Mouse (Mus musculus) frontal cortex, postnatal 36 days (tissue): ENCODE results near the gene Trim8.

ENCODE experiments used
- DNase-seq, 2 experiments: peaks; one replicate each; pipeline ENCODE4 v3.0.0; 2022; ENCODE audit warnings: low spot score in 2 of 2

The Trim8 gene

DNA sequence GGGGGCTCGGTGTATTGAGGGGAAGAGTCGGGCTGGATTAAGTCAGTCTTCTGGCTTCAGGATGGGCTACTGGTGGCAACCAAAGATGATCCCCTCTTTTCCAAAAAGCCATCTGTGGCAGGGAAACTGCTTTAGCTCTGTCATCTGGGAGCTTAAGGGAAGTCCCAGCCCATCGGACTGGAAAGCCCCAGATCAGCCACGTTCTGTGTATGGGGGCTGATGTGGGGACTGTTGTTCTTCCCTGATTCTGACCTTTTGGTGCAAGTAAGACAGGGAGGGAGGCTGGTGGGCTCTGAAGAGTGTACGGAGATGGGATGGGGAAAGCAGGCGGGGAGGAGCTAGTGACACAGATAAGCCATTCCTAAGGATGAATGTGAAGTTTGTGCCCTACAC lies 22.6 kb downstream of the Trim8 start:
- DNase-seq: no peak

DNA sequence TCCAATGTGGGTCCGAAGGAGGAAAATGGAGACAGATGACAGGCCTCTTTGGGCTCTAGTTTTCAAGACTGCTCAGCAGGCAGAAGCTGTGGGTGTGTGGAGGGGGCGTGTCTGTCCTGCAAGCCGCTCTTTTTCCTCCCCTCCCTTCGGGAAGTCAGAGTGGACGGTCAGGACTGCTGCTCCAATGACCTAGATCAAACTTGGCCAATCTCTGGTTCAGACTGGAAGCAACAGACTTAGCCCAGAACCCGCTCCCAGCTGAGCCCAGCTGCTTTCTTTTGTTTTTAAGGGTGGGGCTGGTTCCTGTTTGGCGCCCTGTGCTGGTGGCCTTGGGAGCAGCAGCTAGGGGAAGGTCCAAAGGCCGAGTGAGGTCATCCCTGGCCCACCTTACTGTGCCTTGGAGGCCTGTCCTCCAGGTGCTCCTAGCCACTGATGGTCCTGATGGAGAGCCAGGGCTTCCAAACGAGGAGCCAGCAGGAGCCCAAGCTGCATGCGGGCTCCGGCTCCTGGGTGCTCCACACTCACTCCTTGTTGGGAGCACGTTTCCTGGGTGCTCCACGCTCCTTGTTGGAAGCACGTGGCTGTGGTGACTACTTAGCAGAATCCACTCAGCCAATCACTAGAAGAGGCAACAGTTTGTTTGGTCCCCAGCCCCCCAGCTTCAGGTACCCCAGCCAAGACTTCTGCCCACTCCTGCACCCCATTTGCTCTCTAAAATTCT lies 23.3 kb downstream of the Trim8 start:
- DNase-seq: no peak

DNA sequence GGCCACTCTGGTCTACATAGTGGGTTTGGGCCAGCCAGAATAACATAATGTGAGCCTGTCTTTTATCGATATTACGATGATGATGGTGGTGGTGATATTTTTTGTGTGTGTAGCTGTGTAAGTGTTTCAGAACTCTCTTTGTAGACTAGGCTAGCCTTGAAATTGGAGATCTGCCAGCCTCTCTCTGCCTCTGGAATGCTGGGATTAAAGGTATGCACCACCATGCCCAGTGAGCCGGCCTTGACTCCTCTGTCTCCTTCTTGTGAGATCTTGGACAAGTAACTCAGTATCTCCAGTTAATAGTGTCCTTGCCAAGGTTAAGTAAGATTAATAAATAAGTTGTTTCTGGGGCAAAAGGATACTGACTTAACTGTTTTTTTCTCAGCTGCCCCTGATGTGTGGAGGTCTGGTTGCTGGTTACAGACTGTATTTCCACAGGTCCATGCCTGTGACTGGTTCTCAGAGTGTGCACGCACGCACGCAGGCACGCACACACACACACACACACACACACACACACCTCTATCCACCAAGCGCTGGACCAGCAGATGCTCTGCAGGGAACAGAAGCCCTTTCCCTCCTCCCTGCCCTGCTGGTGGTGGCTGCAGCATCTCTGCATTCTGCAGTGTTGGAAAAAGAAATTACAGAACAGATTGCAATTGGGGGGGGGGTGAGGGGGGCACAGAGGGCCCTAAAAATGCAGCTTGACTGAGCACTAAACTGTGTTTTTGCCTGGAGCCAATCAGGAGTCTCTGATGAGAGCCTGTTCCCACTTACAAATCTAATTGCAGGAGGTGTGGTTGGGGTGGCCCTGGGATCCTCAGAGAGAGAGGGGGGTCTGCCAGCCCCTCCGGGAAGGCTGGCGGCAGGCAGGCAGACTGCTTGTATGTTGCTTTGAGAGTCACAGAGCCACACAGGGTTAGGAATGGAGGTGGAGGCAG lies 24.5 kb downstream of the Trim8 start:
- no peak for DNase-seq

DNA sequence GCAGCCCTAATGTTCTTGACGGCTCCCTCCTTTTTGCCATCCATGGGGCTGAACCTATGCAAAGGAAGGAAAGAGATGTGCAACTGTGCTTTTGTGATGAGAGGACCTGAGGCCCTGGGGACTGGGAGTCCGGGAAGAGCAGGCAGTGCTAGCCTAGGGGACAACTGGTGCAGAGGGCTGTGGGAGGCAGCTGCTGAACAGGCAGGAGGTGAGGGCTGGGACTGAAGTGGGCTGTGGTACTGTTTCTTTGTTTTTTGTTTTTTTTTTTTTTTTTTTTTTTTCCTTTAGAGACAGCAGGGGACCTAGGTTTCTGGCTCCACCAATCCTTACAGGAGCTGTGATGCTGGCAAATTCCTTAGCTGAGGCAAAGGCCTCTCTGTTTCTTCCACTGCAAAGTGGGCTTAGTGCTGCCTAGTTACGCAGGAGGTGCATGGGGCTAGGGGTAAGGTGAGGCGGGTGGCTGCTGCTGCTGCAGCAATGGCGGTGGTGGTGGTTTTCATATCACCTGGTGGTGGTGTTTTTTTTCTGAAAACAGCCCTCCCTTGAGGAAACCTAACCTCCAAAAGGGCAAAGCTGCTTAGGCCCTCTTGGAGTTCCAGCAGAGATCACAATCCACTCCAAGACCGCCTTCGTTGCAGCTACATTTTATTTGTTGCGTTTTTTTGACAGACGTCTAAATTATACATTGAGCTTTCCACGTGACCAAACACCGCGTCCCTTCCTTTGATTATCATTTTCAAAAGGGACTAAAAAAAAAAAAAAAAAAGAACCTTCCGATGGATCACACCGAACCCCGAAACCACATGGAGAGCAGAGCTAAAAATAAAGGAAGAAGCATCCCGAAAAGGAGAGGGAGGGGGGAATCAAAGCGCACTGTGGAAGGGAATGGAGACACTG lies 26.4 kb downstream of the Trim8 start:
- no peak for DNase-seq

DNA sequence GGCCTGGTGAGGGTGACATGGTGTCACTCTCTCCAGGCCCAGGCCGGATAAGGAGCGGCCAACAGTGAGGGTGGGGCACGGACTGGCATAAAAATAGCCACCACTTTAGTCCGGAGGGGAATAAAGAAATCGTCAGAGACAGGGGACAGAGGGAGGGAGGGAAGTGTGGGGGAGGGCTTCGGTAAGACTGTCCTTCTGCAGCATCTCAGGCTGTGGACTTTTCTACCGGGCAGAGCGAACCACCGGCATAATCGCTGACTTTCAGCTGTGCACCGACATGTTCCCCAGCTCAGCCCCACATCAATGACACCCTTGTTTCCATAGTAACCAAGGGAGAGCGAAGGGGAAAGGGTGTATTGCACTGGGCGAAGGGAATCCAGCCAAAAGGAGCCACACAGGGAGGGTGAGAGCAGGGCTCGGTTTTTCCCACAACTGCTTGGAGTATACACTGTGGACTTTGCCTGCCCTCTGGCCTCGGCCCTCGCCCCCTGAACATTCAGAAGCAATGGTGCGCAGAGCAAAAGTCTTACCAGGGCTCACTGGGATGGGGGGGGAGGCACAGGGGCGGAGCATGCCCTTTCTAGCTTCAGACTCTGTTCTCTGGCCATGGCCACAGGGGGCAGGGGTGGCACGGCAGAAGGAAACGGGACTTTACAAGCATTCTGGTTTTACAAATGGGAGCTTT lies 27.2 kb downstream of the Trim8 start:
- DNase-seq: peak in 1 of 2 experiments; percentile 61

DNA sequence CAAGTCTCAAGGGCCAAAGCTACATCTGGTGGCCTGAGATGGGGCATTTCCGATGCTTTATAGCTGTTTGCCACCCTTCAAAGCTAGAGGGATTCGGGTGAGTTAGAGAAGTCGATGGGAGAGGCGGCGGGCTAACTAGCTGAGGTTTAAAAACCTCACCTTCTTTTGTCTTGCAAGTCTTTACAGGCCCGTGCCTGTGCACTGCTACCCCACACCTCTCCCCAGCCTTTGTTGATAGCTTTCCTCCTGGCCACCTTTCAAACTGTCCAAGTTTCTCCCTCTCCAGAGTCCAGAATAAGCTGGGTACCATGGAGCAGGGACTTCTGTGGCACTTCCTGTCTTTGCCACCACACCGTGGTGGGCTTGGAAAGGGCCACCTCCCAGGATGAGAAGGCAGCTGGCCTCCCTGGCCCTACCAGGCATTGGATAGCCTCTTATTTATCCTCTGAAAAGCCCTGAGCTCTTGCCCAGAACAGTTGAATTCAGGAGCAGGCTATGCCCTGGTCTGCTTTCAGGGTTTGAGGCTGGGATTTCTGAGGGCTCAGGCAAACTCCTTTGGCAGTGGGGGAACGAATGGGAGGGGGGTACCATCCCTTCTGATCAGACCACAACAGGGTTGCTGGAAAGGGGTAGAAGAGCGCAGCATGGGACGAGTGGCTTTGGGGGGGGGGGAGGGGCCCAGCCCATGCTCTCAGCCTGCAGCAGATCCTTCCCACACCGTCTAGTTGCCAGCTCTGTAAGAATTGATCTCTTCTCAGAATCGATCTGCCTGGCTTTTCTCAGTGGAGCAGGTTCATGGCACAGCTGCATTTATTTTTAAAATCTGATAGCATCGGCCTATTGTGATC lies 28.3 kb downstream of the Trim8 start:
- DNase-seq: no peak

DNA sequence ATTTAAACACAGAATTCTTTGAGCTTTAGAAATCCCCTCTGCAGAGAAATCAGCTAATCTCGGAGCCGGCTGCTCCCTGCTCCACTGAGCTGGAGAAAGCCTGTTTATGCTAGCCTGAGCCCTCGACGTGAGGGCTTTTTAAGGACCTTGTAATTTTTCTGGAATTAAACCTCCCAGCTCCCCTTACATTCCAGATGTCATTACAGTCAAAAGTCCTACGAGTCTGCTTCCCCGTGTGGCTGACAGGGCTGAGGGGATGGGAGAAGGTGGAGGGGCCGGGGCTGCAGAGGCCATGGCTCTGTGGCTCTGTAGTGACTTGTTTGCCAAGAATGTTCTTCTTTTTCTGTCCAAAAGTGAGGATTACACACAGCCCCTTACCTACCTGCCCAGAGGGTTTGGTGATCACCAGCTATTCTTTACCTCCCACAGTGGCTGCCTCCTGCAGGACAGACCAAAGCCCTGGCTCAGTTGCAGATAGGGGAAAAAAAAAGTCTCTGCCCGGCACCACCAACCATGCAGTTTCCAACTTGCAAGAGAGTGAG lies 29.0 kb downstream of the Trim8 start:
- no peak for DNase-seq

DNA sequence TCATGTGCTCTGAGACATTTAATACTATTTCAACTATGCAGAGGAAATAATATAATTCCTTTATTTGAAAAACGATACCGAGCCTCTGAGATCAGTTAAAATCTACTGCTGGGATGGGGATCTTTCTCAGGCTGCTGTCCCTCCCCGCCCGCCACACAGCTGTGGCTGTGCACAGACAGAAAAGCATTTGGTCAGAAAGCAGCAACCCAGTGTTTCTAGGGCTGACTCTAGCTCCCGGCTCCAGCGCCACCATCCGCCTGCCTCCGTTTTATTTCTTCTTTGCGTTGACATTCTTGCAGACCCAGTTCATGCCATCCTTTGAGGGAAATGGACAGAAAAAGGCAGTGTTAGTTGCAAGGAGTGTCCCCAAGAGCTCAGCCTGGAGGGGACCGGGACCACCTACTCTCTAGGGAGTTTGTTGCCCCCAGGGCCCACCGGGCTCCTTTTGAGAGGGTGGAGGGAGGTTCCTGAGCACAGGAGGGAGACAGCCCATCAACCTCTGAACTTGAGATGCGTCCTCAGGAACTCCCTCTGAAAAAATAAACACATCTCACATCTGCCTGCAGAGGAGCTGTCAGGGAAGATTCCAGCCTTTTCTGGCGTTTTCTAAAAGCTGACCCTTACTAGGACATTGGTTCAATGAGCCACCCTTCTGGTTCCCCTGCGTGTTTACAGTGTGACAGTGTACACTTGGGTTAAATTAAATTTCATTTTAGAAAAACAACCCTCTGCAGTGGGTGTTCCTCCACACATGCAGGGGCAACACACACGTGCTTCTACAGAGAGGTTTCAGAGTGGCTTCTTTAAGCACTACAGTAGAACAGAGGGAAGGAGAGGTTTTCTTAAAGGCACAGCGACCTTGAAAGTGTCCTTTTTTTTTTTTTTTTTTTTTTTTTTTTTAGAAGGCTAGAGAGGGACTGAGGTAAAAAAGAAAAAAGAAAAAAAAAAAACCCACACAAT lies 29.8 kb downstream of the Trim8 start:
- no peak for DNase-seq

DNA sequence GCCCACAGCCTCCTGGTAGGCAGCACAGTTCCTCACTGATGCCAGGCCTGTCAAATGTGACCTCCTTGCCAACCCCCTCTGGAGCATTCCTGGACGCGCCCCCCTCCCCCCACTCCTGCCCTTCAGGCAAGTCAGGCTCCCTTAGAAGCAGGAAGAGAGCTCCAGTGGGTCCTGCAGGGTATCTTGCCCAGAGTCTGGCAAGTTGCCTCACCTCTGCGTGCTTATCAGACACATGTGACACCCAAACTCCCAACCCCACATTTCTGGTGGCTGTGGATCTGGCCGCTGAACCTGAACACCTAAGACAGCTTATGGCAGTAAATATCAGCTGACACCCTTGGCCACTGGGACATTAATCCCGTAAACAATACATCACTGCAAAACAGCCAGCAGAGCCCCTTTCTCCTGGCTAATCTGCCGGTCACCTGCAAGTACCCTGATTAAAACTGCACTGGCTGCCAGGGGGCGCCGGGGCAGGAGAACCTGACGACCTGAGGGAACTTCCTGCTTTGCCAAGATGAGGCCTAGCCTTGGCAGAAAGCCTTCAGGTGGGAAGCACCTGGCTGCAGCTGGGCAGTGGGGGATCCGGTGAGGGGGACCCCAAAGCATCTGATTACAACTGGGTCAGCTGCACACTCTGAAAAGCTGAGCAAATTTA lies 30.7 kb downstream of the Trim8 start:
- DNase-seq: no peak

DNA sequence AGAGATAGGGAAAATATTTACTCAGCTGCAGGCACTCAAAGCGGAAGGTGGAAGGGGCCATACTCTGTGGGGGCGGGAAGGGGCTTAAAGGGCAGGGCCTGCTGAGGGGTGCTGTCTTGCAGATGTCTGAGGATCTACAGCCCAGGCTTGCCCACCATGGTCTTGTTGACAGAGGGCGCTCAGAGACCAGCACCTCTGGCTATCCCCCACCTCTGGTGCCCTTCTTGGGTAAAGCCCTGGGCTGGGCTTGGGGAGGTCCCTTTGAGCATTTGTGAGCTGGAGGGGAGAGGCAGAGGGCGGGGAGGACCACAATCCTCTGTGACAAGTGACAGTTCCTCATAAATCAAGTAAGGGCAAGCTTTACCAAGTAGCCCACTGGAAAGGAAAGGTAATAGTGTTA lies 31.6 kb downstream of the Trim8 start:
- DNase-seq: no peak

DNA sequence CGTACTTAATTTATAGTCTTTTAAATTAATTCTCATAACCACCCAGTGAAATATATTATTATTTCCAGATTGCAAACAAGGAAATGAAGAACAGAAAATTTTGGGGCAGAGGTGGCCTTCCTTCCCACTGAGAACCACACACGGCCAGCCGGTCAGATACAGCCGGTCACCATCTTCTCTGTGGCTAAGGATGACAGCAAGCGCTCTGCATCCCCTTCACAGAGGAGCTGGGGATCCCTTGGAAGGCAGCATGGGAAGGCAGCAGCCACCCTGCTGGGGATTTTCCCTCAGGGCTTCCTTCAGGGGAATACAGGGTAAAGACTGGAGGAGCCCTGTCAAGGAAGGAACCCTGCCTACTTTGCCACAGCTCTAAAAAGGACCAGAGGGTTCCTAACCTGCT lies 32.0 kb downstream of the Trim8 start:
- DNase-seq: no peak

DNA sequence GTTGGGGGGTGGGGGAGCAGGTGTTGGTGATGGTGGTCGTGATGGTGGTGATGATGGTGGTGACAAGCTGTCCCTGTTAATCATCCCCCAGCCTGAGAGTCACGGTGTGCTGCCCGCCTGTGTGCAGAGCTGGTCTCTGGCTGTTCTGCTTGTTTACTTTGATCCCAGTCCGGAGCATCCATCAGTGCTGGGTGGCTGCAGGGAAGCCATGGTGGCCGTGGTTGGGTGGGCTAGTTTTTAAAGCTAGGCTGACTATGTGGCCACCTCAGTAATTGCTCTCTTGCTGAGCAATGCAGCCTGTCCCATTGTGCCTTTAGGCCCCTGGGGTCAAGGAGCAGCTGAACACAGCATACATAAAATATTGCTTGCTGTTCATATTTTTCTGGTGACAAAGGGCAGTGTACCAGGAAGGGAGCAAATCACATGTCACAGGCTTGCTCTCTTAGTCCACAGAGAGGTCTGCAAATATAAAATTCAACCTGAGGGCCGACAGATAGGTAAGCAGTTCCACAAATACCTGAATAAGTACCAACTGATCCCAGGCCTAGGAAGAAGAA lies 33.1 kb downstream of the Trim8 start:
- no peak for DNase-seq

DNA sequence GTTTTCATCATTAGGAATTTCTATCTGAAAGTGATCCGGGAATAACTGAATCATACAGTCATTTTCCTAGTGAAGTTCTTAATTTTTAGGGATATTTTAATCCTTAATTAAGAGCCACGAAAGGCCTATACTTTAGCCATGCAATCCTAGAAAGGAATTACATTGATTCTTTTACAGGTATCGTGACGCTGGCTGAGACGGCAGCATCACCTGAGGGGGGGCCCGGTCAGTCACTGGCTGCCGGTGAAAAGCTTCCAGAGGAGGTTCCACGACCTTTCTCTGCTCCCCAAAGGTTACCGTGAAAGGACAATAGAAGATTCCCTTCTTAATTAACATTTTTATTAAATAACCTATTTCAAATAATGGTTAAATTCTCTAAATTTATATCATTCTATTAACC lies 35.9 kb downstream of the Trim8 start:
- no peak for DNase-seq

DNA sequence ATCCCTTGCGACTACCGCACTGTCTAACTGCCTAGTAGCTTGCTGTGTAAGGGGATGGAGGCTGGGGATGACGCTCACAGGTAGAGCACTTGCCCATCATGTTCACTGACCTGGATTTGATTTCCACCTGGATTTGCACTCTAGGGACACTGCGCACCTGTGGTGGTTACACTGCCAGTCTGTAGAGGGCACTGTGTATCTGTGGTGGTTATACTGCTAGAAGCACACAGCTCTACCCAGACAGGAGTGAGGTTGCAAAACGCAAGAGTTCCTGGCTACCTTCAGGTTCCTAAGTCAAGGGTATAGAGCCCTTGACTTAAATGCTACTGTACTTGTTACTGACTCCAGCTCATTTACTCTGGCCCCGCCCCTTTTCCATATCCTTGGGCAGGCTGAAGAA lies 36.7 kb downstream of the Trim8 start:
- DNase-seq: no peak

DNA sequence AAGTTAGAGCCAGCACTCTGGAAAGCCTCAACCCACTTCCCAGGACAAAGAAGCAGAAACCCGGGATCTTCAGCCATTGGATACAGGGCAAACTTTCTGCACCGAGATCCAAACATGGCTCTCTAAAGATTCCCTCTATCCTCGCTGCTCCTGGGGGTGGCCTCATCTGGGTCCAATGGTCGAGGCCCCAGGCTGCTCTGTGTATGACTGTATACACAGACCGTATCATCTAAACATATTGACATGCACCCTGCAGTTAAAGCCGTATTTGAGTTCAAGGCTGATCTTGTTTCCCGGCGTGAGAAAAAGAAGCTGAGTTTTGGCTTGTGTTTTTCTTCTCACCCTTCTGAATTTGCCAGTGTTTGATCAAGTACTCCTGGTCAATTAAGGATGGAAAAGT lies 41.2 kb downstream of the Trim8 start:
- DNase-seq: no peak

DNA sequence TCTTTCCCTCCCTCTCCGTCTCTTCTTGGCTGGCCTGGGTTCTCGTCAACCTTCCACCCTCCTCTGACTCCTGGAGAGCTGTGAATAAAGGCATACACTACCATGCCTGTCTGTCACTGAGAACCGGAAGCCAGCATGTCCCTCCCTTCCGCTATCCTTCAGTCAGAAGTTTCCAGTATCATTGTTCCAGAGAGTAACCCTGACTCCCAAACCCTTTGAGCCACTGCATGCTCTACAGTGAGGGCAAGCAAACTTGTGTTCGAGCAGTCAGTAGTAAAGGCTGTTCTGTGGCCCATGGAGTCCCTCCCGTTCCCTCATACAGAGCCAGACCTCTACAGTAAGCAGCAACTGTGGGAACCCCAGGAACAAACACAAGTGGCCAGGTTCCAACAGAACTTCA lies 46.1 kb downstream of the Trim8 start:
- DNase-seq: no peak

DNA sequence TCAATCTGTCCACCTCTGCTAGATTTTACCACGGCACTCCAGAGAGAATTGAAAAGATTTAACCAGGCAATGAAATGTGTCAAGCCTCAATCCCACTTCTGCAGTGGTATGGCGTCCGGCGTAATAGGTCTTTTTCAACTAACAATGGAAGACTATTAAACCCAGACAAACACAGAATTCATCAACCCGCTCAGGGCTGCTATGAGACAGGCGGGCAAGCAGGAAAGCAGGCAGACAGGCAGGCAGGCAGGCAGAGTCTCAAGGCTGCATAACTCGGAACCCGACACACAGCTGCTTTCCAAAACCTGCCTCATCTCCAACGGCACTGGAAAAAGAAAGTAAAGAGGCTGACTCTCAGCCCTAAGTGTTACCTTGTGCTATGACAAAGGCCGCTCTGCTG lies 46.6 kb downstream of the Trim8 start:
- DNase-seq: no peak

DNA sequence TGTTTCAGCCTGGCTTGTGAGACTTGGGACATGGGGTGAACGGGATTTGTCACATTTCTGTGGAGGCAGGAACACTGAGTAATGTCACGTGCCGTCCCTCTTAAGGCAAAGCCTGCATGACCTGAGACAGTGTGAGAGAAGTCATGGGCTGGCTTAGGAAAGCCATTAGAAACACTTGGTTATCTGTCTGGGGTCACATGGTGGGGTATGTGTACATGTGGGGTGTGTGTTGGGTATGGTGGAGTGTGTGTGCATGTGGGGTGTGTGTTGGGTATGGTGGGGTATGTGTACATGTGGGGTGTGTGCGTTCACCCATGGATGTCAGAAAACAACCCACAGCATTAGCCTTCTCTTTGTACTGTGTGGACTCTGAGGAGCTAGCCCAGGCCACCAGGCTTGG lies 48.9 kb downstream of the Trim8 start:
- DNase-seq: no peak
